Mouse (Mus musculus): ENCODE results near the gene Plcxd2. TPM values are rescaled to one million over a fixed set of nuclear protein-coding genes. Genes with fewer than 3 reads are reported as not detected.
A peak's percentile ranks its signal among the peaks of the same experiment; 100 is the strongest.

Plcxd2 gene
- polyA plus RNA-seq, 1 experiment from 2014 or later = 1.2 TPM

DNA sequence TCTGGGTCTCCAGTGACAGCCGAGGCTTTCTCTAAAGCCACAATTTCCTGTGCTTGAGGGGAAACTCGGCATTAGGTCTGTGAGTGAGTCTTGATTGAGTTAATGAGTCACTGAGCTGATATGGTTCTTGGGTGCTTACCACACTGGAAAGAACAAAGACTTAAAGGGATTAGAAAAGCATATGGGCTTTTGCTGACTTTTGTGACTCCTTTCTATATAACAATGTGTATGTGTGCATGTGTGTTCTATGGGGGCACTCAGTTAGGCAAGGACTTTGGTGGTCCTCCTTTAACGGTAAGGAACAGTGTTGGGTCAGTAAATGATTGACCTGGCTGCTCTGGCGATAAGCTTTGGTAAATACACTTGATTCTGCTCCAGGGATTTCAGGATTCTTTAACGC is 57.5 kb downstream of the Plcxd2 start:
- Histone ChIP-seq H3K4me1 (ENCODE audit: control insufficient read depth, insufficient read depth, low read length) (peaks cover 6% of the 10 kb centered on the region; the same call in 1 of the 2 replicates), H3K9me3 (ENCODE audit: control insufficient read depth, low read length) (no peaks in the 10 kb centered on the region), H3K27me3 (ENCODE audit: control insufficient read depth, insufficient read depth, low read length) (no peaks in the 10 kb centered on the region), H3K36me3 (ENCODE audit: control insufficient read depth, insufficient read depth, low read length) (no peaks in the 10 kb centered on the region), H3K9ac (ENCODE audit: low read depth, low read length) (no peak overlapping the region), H3K4me3 (ENCODE audit: low read length) (no peak overlapping the region), H3K27ac (ENCODE audit: low read depth, low read length) (peak overlapping the region; percentile 68), H3K4me2 (replicated peaks; ENCODE audit: low read depth, low read length) (peak overlapping the region; percentile 12)
- peak; percentile 88 for ATAC-seq (ENCODE audit: low FRiP score, low TSS enrichment)
- 40% methylated on average over 5 of the region's 5 CpGs for WGBS

DNA sequence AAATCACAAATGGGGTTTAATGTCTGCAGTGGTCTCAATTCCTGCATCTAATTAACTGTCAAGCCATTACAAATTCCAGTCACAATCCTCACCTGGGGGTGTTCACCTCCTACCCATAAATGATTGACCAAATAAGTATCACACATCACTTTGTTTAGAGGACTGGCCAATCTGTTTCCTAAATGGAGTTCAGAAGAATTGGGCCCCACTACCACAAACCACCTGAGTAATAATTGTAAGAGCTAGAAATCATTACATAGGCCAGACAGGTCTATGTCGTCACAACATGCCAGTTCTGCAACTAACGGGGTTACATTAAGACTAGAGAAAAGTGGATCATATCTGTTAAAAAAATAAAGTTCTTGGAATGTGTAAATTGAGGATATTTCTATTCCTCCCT is 58.0 kb downstream of the Plcxd2 start:
- no peaks in the 10 kb centered on the region for H3K9me3 ChIP-seq (ENCODE audit: control insufficient read depth, low read length)
- H3K27ac ChIP-seq (ENCODE audit: low read depth, low read length) = peak overlapping the region; percentile 68; the same call in 1 of the 2 replicates
- no peaks in the 10 kb centered on the region for H3K27me3 ChIP-seq (ENCODE audit: control insufficient read depth, insufficient read depth, low read length)
- peaks cover 6% of the 10 kb centered on the region; the same call in 1 of the 2 replicates for H3K4me1 ChIP-seq (ENCODE audit: control insufficient read depth, insufficient read depth, low read length)
- H3K4me2 ChIP-seq (replicated peaks; ENCODE audit: low read depth, low read length) = peak overlapping the region; percentile 27
- H3K9ac ChIP-seq (ENCODE audit: low read depth, low read length) = no peak overlapping the region
- H3K36me3 ChIP-seq (ENCODE audit: control insufficient read depth, insufficient read depth, low read length) = no peaks in the 10 kb centered on the region
- H3K4me3 ChIP-seq (ENCODE audit: low read length) = 0 out of 2 replicates have a peak overlapping the region, but pooled peaks have one; percentile 4
- ATAC-seq (ENCODE audit: low FRiP score, low TSS enrichment) = peak; percentile 87
- WGBS = 65% methylated on average over 2 of the region's 2 CpGs

DNA sequence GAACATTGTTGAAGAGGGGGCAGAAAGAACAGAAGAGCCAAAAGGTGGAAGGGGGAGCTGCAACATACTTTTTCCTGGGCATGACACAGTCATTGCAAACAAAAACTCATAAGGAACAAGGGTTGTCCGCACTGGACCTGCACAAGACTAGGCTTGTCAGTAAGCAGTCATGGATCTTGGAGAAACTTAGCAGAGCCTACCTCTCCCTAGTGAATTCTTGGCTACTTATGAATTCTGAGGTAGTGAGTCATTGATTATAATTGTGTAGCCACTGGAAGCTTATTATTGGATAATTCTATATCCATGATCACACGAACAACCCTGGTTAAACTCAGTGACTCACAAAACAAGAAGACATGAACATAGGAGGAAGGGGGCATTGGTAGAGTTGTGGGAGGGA is 63.7 kb downstream of the Plcxd2 start:
- 93% methylated on average over 2 of the region's 2 CpGs for WGBS
- no peaks in the 10 kb centered on the region for H3K9me3 ChIP-seq (ENCODE audit: control insufficient read depth, low read length)
- H3K9ac ChIP-seq (ENCODE audit: low read depth, low read length) = no peak overlapping the region
- H3K4me2 ChIP-seq (replicated peaks; ENCODE audit: low read depth, low read length) = no peak overlapping the region
- no peaks in the 10 kb centered on the region for H3K27me3 ChIP-seq (ENCODE audit: control insufficient read depth, insufficient read depth, low read length)
- H3K4me3 ChIP-seq (ENCODE audit: low read length) = no peak overlapping the region
- H3K36me3 ChIP-seq (ENCODE audit: control insufficient read depth, insufficient read depth, low read length) = no peaks in the 10 kb centered on the region
- H3K27ac ChIP-seq (ENCODE audit: low read depth, low read length) = no peak overlapping the region
- no peak for ATAC-seq (ENCODE audit: low FRiP score, low TSS enrichment)
- H3K4me1 ChIP-seq (ENCODE audit: control insufficient read depth, insufficient read depth, low read length) = peaks cover 14% of the 10 kb centered on the region; the same call in 1 of the 2 replicates

DNA sequence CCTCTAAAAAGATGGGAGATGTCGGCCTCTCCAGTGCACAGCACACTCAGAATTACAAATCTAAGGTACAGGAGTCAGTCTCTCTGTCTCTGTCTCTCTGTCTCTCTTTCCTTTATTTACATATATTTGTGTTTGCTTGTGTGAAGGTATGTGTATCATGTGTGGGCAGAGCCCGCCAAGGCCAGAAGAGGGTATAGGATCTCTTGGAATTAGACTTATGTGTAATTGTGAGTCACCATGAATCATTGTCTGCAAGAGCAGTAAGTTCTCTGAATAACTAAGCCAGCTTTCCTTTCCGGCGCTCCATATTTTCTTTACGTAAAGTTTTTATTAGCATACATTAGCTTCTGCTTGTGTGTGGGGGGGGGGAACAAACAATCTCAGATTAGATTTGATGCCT is 64.4 kb downstream of the Plcxd2 start:
- 49% methylated on average over 5 of the region's 5 CpGs for WGBS
- ATAC-seq (ENCODE audit: low FRiP score, low TSS enrichment) = no peak; the same call in 1 of the 2 replicates
- Histone ChIP-seq H3K9me3 (ENCODE audit: control insufficient read depth, low read length) (no peaks in the 10 kb centered on the region), H3K4me2 (replicated peaks; ENCODE audit: low read depth, low read length) (peak overlapping the region; percentile 27), H3K27ac (ENCODE audit: low read depth, low read length) (no peak overlapping the region), H3K27me3 (ENCODE audit: control insufficient read depth, insufficient read depth, low read length) (no peaks in the 10 kb centered on the region), H3K36me3 (ENCODE audit: control insufficient read depth, insufficient read depth, low read length) (no peaks in the 10 kb centered on the region), H3K4me1 (ENCODE audit: control insufficient read depth, insufficient read depth, low read length) (peaks cover 14% of the 10 kb centered on the region; the same call in 1 of the 2 replicates), H3K4me3 (ENCODE audit: low read length) (no peak overlapping the region), H3K9ac (ENCODE audit: low read depth, low read length) (no peak overlapping the region)

DNA sequence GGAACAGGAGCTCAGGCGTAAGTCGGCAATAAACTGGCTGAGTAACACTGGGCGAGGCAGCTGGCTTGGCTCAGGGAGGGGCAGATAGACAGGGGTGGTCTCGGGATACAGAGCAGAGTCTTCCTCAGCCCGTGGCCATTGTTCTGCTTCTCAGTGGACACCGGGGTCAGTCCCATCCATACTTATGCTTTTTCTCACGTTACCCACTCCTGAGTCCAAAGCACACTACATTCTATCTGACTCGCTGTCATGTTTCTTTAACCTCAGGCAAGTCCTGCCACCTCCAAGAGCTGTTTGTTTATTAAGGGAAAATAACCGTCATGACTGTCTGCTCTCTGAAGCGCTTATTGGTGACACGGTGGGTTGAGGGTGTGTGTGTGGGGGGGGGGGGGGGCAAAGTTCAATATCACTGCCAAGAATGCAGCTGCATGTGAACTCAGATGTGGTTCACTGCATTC is 64.8 kb downstream of the Plcxd2 start:
- Histone ChIP-seq H3K4me2 (replicated peaks; ENCODE audit: low read depth, low read length) (peak overlapping the region; percentile 27), H3K27ac (ENCODE audit: low read depth, low read length) (peak overlapping the region; percentile 72), H3K4me1 (ENCODE audit: control insufficient read depth, insufficient read depth, low read length) (peaks cover 14% of the 10 kb centered on the region; the same call in 1 of the 2 replicates), H3K36me3 (ENCODE audit: control insufficient read depth, insufficient read depth, low read length) (no peaks in the 10 kb centered on the region), H3K9me3 (ENCODE audit: control insufficient read depth, low read length) (no peaks in the 10 kb centered on the region), H3K27me3 (ENCODE audit: control insufficient read depth, insufficient read depth, low read length) (no peaks in the 10 kb centered on the region), H3K9ac (ENCODE audit: low read depth, low read length) (no peak overlapping the region), H3K4me3 (ENCODE audit: low read length) (no peak overlapping the region)
- 11% methylated on average over 11 of the region's 11 CpGs for WGBS
- peak; percentile 87 for ATAC-seq (ENCODE audit: low FRiP score, low TSS enrichment)

DNA sequence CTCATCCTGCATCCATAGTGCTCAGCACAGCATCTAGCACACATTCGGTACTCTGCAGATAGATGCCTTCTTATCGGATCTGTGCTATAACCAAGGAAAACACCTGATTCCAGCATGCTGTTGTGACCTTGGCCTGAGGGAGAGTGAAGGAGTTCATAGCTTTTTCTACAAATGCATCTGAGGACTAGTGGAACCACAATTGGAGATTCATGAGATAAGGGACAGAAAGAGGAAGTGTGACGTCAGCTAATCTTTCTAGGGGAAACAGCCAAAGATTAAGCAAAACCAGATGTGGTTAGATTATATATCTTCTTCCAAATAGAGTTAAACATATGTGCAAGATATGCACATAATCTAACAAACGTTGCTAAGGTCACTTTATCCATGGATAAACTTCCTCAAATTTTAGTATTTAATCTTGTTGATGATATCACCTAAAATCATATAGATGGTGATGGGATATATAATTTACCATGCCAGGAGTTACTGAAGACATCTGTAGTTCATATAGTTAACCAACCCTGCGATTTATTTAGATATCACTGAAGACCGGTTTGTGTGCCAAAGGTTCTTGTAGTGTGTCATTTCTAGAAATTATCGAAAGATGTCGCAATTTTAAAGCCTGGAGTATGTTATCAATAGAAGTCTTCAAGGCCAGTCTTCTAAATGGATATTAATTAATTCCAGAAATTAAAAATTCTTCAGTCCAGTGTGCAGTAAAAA is 67.7 kb downstream of the Plcxd2 start:
- Histone ChIP-seq H3K36me3 (ENCODE audit: control insufficient read depth, insufficient read depth, low read length) (no peaks in the 10 kb centered on the region), H3K27me3 (ENCODE audit: control insufficient read depth, insufficient read depth, low read length) (no peaks in the 10 kb centered on the region), H3K9me3 (ENCODE audit: control insufficient read depth, low read length) (no peaks in the 10 kb centered on the region), H3K4me3 (ENCODE audit: low read length) (no peak overlapping the region), H3K4me2 (replicated peaks; ENCODE audit: low read depth, low read length) (no peak overlapping the region), H3K4me1 (ENCODE audit: control insufficient read depth, insufficient read depth, low read length) (peaks cover 14% of the 10 kb centered on the region; the same call in 1 of the 2 replicates), H3K27ac (ENCODE audit: low read depth, low read length) (no peak overlapping the region), H3K9ac (ENCODE audit: low read depth, low read length) (no peak overlapping the region)
- no peak for ATAC-seq (ENCODE audit: low FRiP score, low TSS enrichment)
- 75% methylated on average over 8 of the region's 8 CpGs for WGBS

DNA sequence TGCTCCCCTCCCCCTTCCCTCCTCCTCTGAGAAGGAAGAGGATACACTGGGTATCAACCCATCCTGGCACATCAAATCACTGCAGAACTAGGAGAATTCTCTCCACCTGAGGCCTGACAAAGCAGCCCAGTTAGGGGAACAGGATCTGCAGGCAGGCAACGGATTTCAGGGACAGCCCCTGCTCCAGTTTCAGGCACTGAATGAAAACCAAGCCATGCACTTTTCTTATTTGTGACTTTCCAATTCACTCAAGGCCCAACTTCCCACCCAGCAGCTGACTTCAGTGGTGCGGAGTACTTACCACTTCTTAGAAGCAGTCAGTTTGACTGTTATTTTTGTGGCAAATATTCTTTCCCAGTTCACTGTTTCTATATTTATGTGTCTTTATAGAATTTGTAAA is 69.3 kb downstream of the Plcxd2 start:
- H3K36me3 ChIP-seq (ENCODE audit: control insufficient read depth, insufficient read depth, low read length) = no peaks in the 10 kb centered on the region
- no peaks in the 10 kb centered on the region for H3K27me3 ChIP-seq (ENCODE audit: control insufficient read depth, insufficient read depth, low read length)
- peaks cover 14% of the 10 kb centered on the region; the same call in 1 of the 2 replicates for H3K4me1 ChIP-seq (ENCODE audit: control insufficient read depth, insufficient read depth, low read length)
- 65% methylated on average over 2 of the region's 2 CpGs for WGBS
- H3K27ac ChIP-seq (ENCODE audit: low read depth, low read length) = no peak overlapping the region
- no peak overlapping the region for H3K9ac ChIP-seq (ENCODE audit: low read depth, low read length)
- no peak overlapping the region for H3K4me2 ChIP-seq (replicated peaks; ENCODE audit: low read depth, low read length)
- H3K4me3 ChIP-seq (ENCODE audit: low read length) = no peak overlapping the region
- no peaks in the 10 kb centered on the region for H3K9me3 ChIP-seq (ENCODE audit: control insufficient read depth, low read length)
- ATAC-seq (ENCODE audit: low FRiP score, low TSS enrichment) = no peak

DNA sequence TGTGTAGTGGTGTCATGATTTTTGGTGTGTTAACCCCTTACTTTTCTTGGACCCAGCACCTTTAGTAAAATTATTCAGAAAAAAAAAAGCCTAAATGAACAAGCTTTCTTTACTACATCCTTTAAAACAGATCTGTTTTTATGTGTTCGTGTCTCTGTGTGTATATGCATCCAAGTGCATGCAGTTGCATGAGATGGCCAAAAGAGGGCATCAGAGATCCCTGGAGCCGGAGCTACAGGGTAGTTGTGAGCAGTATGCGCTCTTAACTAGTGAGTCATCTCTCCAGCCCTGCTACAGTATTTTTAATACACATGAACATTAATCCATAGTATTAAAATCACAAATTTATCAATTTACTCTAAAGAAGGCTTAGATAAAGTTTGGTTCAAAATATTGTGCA is 70.6 kb downstream of the Plcxd2 start:
- 92% methylated on average over 3 of the region's 3 CpGs for WGBS
- no peaks in the 10 kb centered on the region for H3K27me3 ChIP-seq (ENCODE audit: control insufficient read depth, insufficient read depth, low read length)
- H3K4me2 ChIP-seq (replicated peaks; ENCODE audit: low read depth, low read length) = no peak overlapping the region
- H3K27ac ChIP-seq (ENCODE audit: low read depth, low read length) = no peak overlapping the region
- H3K36me3 ChIP-seq (ENCODE audit: control insufficient read depth, insufficient read depth, low read length) = no peaks in the 10 kb centered on the region
- no peak overlapping the region for H3K9ac ChIP-seq (ENCODE audit: low read depth, low read length)
- ATAC-seq (ENCODE audit: low FRiP score, low TSS enrichment) = no peak
- H3K9me3 ChIP-seq (ENCODE audit: control insufficient read depth, low read length) = no peaks in the 10 kb centered on the region
- peaks cover 7% of the 10 kb centered on the region; the same call in 1 of the 2 replicates for H3K4me1 ChIP-seq (ENCODE audit: control insufficient read depth, insufficient read depth, low read length)
- H3K4me3 ChIP-seq (ENCODE audit: low read length) = no peak overlapping the region

DNA sequence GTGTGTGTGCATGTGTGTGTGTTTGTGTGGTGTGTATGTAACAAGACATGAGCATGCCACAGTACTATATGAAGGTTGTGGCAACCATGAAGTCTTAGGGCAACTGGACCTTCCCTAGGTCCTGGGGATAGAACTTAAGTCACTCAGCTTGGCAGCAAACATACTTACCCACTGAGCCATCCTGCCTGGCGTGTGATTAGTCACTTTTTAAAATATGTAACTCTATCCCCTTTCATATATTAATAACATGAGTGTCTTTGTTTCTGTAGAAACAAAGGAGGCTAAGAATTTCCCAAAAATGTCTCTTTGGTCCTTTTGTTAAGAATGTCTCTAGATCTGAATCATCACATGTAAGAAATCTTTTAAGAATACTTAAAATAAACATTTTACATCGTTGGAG is 72.6 kb downstream of the Plcxd2 start:
- ATAC-seq (ENCODE audit: low FRiP score, low TSS enrichment) = no peak
- WGBS = 67% methylated on average over 2 of the region's 2 CpGs

More for the DNA sequence above, 72.6 kb downstream of the Plcxd2 start:
- Histone ChIP-seq H3K9ac (ENCODE audit: low read depth, low read length) (no peak overlapping the region), H3K4me2 (replicated peaks; ENCODE audit: low read depth, low read length) (no peak overlapping the region), H3K9me3 (ENCODE audit: control insufficient read depth, low read length) (no peaks in the 10 kb centered on the region), H3K36me3 (ENCODE audit: control insufficient read depth, insufficient read depth, low read length) (no peaks in the 10 kb centered on the region), H3K27me3 (ENCODE audit: control insufficient read depth, insufficient read depth, low read length) (no peaks in the 10 kb centered on the region), H3K4me1 (ENCODE audit: control insufficient read depth, insufficient read depth, low read length) (0 out of 2 replicates have a peak, but pooled peaks cover 5% of the 10 kb centered on the region), H3K27ac (ENCODE audit: low read depth, low read length) (no peak overlapping the region), H3K4me3 (ENCODE audit: low read length) (no peak overlapping the region)
